Mouse (Mus musculus) embryonic facial prominence, embryonic 12.5 days (tissue): ENCODE measurements at regions not wholly inside any gene's neighbourhood (a gene's known extent, or its start where the extent isn't known, plus 50 kb on each side); places are given as distances from the start of the nearest gene placed in this dataset.
A peak's percentile ranks its signal among the peaks of the same experiment; 100 is the strongest.

ENCODE experiments used
- ATAC-seq: fragments of 200-750 bp; cut with Nextera tagmentation; 2 replicates; pipeline ENCODE4 v1.8.0; 2017; ENCODE audit not compliant: insufficient number of reproducible peaks, insufficient read depth, low FRiP score, low TSS enrichment
- H3K27ac ChIP-seq: fragments of 300-500 bp; sonication (generic); 2 replicates; pipeline ENCODE4 v1.5.1; 2016; ENCODE audit warnings: mild to moderate bottlenecking
- H3K27me3 ChIP-seq: fragments of 300-500 bp; sonication (generic); 2 replicates; pipeline ENCODE4 v1.6.1; 2016; ENCODE audit warnings: mild to moderate bottlenecking, moderate library complexity
- H3K36me3 ChIP-seq: fragments of 300-500 bp; sonication (generic); 2 replicates; pipeline ENCODE4 v1.6.1; 2016; ENCODE audit warnings: mild to moderate bottlenecking
- H3K4me1 ChIP-seq: fragments of 300-500 bp; sonication (generic); 2 replicates; pipeline ENCODE4 v1.6.1; 2016
- H3K4me2 ChIP-seq: fragments of 300-500 bp; sonication (generic); replicated peaks from 2 replicates; pipeline ENCODE4 v1.6.1; 2016; ENCODE audit warnings: mild to moderate bottlenecking, moderate library complexity
- H3K4me3 ChIP-seq: fragments of 300-500 bp; sonication (generic); 2 replicates; pipeline ENCODE4 v1.5.1; 2016; ENCODE audit warnings: mild to moderate bottlenecking
- H3K9ac ChIP-seq: fragments of 300-500 bp; sonication (generic); 2 replicates; pipeline ENCODE4 v1.6.1; 2016; ENCODE audit warnings: mild to moderate bottlenecking, moderate library complexity
- H3K9me3 ChIP-seq: fragments of 300-500 bp; sonication (generic); 2 replicates; pipeline ENCODE4 v1.6.1; 2016; ENCODE audit warnings: mild to moderate bottlenecking, moderate library complexity
- WGBS: fragments of 180-500 bp; shearing (Covaris S2); methylation state at CpG from one replicate; pipeline ENCODE4 v1.1.7; 2016; 5-methylcytosine and 5-hydroxymethylcytosine counted together

DNA sequence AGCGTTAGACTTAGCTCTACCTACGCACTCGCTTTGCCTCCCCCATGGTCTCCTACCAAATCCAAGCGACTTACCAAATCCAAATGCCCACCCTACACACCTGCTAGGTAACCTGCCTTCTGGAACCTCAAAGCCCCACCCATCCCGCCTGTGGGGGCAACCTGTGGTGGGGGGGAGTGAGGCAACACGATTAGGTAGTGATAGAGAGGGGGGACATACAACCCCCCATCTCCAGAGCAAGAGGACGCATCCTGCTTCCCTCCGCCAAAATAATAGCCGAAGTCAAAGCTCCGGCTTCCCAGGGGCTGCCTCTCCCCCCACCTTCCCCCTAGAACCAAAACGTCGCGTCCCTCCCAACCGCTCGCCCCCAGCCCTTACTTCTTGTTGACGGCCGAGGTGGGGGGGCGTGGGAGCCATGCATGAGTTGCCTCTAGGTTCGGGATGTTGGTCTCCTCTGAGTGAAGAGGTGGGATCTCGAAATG, 181.4 kb upstream of the Mkln1 start:
- Histone ChIP-seq H3K4me3 (peak overlapping the region; percentile 68), H3K4me1 (peaks cover 27% of the 10 kb centered on the region), H3K4me2 (peak overlapping the region; percentile 100), H3K27me3 (peaks cover 75% of the 10 kb centered on the region), H3K27ac (no peak overlapping the region), H3K9me3 (no peaks in the 10 kb centered on the region), H3K36me3 (no peaks in the 10 kb centered on the region), H3K9ac (peak overlapping the region; percentile 24; the same call in 1 of the 2 replicates)
- no peak for ATAC-seq
- WGBS, result under 1% methylated on average over 20 of the region's 20 CpGs

DNA sequence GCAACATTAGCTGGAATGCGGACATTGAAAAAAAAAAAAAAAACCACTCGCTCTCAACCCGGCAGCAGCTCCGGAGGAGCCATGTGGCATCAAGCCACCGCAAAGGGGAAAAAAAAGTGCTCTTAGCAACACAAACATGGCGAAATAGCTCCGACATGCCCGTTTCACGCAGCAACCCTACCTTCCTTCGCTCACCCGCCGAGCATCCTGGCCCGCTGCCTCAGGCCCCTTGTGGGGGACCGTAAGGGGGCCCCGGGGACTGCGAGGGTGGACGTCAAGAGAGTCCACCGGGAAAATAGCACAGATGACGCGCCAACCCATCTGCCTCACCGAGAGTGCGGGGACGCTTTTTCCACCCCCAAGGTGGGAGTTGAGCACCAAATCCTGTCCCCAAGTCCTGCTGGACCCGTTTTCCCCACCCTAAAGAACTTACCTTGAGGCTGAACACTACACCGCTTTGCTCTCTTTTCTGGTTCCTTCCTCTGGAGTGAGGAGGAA, 180.8 kb upstream of the Mkln1 start:
- 0% methylated on average over 25 of the region's 25 CpGs for WGBS

DNA sequence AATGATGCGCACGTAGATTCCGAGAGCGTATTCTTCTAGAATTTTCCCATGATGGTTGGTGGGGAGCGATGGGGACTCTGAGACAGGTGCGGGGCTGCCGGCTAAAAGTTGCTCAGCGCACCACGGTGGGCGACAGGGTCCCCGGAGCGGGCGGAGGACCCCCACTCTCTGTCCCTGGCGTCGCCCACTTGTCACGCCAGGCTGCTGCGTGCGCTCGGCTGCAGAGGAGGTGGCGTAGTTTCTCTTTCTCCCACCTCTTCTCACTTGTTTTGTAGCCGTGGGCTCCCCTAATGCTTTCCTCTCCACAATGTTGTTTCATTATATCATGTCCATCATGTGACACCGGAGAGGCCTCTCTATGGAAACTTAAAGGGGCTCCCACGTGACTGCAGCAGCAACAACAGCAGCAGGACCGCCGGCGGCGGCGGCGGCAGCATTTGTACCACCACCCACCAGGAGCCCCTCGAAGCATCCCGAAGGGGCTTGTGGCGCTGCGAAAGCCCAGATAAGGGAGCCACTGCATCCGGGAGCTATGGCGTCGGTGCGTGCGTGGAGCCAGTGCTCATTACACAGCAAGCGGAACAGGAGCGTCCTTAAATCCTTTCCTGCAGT, 180.3 kb upstream of the Mkln1 start:
- H3K9ac ChIP-seq, result peak overlapping the region; percentile 16; the same call in 1 of the 2 replicates
- H3K27ac ChIP-seq, result no peak overlapping the region
- under 1% methylated on average over 40 of the region's 40 CpGs for WGBS
- H3K4me2 ChIP-seq, result peak overlapping the region; percentile 100
- ATAC-seq, result no peak
- peaks cover 75% of the 10 kb centered on the region for H3K27me3 ChIP-seq
- H3K9me3 ChIP-seq, result no peaks in the 10 kb centered on the region
- H3K36me3 ChIP-seq, result no peaks in the 10 kb centered on the region
- H3K4me3 ChIP-seq, result peak overlapping the region; percentile 68
- H3K4me1 ChIP-seq, result peaks cover 27% of the 10 kb centered on the region

More for the DNA sequence above, 180.8 kb upstream of the Mkln1 start:
- no peaks in the 10 kb centered on the region for H3K36me3 ChIP-seq
- peak overlapping the region; percentile 16; the same call in 1 of the 2 replicates for H3K9ac ChIP-seq
- no peak overlapping the region for H3K27ac ChIP-seq
- ATAC-seq, result no peak
- H3K4me2 ChIP-seq, result peak overlapping the region; percentile 100
- peak overlapping the region; percentile 68 for H3K4me3 ChIP-seq
- H3K9me3 ChIP-seq, result no peaks in the 10 kb centered on the region
- H3K27me3 ChIP-seq, result peaks cover 75% of the 10 kb centered on the region
- H3K4me1 ChIP-seq, result peaks cover 27% of the 10 kb centered on the region

DNA sequence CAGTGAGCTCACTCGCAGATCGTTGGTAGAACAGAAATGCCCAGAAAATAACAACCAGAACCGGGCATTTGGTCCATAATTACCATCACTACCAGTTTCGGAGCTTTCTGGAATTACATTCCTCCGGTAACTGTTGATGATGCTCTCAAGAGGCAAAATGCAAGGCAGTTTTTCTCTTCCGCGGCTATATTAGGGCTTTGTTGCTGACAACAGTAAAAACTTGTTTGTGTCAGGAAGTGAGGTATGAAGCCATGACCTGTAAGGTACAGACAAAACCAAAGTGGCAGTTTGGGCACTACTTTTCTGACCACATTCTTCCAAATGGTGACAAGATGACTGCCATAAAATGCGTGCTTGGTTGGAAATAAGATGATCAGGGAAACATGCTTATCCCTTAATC, 179.7 kb upstream of the Mkln1 start:
- no peaks in the 10 kb centered on the region for H3K9me3 ChIP-seq
- WGBS, result 32% methylated on average over 8 of the region's 8 CpGs
- H3K27ac ChIP-seq, result no peak overlapping the region
- no peak overlapping the region for H3K9ac ChIP-seq
- ATAC-seq, result no peak
- H3K4me1 ChIP-seq, result peaks cover 27% of the 10 kb centered on the region
- peaks cover 75% of the 10 kb centered on the region for H3K27me3 ChIP-seq
- peak overlapping the region; percentile 100 for H3K4me2 ChIP-seq
- H3K4me3 ChIP-seq, result peak overlapping the region; percentile 68
- H3K36me3 ChIP-seq, result no peaks in the 10 kb centered on the region

DNA sequence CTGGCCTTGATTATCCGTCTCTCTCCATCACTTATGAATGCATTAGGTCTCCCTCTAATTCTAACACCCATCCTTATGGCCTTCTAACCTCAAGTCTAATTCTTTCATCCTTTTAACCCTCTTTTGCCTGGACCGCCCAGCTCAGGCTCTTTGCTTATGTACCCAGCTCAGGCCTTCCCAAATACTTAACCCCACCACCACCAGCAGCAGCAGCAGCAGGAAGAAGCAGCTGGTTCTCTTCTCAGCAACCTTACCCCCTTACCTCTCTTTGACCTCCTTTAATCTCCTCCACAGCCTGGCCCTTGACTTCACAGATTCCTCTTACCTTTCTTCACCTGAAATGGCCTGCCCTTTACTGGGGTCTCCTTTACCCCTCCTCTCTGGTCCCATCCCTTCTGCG, 178.8 kb upstream of the Mkln1 start:
- 0 out of 2 replicates have a peak overlapping the region, but pooled peaks have one; percentile 20 for H3K9ac ChIP-seq
- H3K9me3 ChIP-seq, result no peaks in the 10 kb centered on the region
- peak overlapping the region; percentile 36 for H3K4me3 ChIP-seq
- H3K4me2 ChIP-seq, result peak overlapping the region; percentile 72
- no peak overlapping the region for H3K27ac ChIP-seq
- peaks cover 27% of the 10 kb centered on the region for H3K4me1 ChIP-seq
- WGBS, result 30% methylated on average over 3 of the region's 3 CpGs
- peaks cover 67% of the 10 kb centered on the region for H3K27me3 ChIP-seq
- no peaks in the 10 kb centered on the region for H3K36me3 ChIP-seq
- no peak for ATAC-seq

DNA sequence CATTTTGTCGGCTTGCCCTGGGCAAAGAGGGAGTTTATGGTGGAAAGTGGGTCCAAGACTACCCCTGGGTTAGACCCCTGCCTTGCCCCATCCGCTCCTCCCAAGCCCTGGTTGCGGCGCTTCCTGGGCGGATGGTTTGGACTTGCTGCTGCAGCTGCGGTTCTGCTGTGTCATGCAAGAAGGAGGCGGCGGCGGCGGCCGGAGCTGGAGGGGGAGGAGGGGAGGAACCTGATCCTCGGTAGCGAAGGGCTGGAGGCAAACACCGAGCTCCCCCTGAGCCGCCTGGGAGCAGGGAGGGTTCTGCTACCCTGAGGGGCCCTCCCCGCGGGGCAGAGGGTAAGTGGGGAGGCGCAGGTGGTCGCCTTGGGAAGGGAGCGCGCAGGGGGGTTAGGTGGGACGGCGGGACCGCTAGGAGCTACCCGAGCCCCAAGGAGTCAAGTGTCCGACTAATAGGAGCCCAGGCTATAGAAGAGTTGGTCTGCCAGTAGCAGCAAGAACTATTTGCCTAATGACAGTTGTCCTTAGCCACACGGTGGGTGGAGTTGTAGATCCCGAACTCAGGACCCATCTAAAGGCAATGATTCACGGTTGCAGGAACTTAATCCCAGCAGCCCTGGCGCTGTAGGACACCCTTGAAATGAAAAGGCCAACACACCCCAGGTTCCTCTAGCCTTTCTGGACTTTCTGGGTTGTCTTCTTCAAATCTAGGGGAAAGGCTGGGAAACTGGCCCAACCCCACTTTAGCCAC, 178.2 kb upstream of the Mkln1 start:
- H3K4me1 ChIP-seq, result peaks cover 27% of the 10 kb centered on the region
- no peak overlapping the region for H3K27ac ChIP-seq
- H3K27me3 ChIP-seq, result peaks cover 63% of the 10 kb centered on the region
- H3K36me3 ChIP-seq, result no peaks in the 10 kb centered on the region
- H3K4me2 ChIP-seq, result peak overlapping the region; percentile 72
- H3K9me3 ChIP-seq, result no peaks in the 10 kb centered on the region
- peak overlapping the region; percentile 36 for H3K4me3 ChIP-seq
- 0 out of 2 replicates have a peak overlapping the region, but pooled peaks have one; percentile 20 for H3K9ac ChIP-seq
- peak; percentile 39 for ATAC-seq
- 2% methylated on average over 30 of the region's 30 CpGs for WGBS

DNA sequence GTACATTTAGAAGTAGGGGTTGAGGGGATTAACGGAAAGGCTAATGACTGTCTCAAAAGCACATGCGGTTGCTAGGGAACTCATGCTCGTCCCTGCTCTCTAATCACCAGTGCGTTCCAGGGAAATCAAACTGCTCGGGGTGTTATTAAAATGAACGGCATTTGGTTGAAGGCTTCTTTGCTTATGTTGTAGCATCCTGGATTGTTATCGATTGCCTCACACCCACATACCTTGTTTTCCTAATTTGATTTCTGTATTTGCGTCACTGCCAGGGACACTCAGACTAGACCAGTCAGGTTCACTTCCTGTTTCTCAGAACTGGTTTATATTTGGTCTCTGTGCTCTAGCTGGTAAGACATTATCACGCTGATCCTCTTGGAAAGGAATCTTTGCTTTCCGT, 177.0 kb upstream of the Mkln1 start:
- Histone ChIP-seq H3K27me3 (peaks cover 52% of the 10 kb centered on the region), H3K4me1 (peaks cover 27% of the 10 kb centered on the region), H3K4me3 (no peak overlapping the region), H3K9me3 (no peaks in the 10 kb centered on the region), H3K36me3 (no peaks in the 10 kb centered on the region), H3K27ac (no peak overlapping the region), H3K4me2 (no peak overlapping the region), H3K9ac (no peak overlapping the region)
- no peak for ATAC-seq
- WGBS, result 22% methylated on average over 10 of the region's 10 CpGs

DNA sequence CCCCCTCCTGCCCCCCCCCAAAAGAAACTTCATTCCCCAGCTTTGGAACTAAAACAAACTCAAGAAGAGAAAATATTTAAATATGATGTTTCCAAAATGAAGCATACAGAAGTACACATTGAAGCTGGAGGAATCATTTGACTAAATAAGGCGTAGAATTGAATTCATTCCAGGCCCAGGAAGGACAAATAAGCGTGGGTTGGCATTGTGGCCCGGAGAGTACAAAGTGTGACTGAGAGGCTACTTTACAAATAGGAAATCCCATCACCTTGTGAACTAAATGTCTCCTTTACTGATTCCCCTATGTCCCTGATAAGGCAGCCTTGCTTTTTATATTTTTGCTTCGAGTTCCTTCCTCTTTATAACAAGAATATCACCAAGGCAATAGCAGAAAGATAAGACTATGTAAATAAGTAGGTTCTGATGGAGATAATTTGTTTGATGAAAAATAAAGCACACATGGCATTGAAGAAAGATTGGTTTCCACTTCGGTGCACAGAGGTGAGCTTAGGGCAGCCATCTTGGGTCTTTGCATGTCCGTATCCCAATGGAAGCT, 176.4 kb upstream of the Mkln1 start:
- Histone ChIP-seq H3K9ac (no peak overlapping the region), H3K4me2 (no peak overlapping the region), H3K27me3 (peaks cover 46% of the 10 kb centered on the region), H3K27ac (no peak overlapping the region), H3K36me3 (no peaks in the 10 kb centered on the region), H3K4me3 (no peak overlapping the region), H3K4me1 (peaks cover 22% of the 10 kb centered on the region), H3K9me3 (no peaks in the 10 kb centered on the region)
- no peak for ATAC-seq
- 82% methylated on average over 6 of the region's 6 CpGs for WGBS

DNA sequence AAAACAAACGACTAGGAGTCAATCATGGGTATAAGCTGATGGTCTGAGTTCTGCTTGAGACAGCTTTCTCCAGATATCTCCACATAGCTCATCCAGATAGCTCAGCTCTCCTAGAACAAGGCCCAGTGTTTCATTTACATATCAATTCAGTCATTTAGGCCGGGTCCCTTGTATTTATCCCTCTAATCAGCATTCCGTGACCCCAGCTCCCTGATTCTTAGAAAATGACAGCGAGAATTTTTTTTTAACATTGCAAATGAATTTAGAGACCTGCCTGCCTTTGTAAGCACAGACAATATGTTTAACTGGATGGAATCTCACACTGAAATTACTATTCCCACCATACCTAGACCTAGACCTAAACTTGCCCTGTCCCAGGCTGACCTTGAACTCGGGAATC, 171.1 kb upstream of the Mkln1 start:
- Histone ChIP-seq H3K4me3 (no peak overlapping the region), H3K4me2 (no peak overlapping the region), H3K9ac (no peak overlapping the region), H3K4me1 (no peaks in the 10 kb centered on the region), H3K27me3 (no peaks in the 10 kb centered on the region), H3K27ac (no peak overlapping the region), H3K9me3 (no peaks in the 10 kb centered on the region), H3K36me3 (no peaks in the 10 kb centered on the region)
- ATAC-seq, result no peak
- WGBS, result 58% methylated on average over 5 of the region's 5 CpGs

DNA sequence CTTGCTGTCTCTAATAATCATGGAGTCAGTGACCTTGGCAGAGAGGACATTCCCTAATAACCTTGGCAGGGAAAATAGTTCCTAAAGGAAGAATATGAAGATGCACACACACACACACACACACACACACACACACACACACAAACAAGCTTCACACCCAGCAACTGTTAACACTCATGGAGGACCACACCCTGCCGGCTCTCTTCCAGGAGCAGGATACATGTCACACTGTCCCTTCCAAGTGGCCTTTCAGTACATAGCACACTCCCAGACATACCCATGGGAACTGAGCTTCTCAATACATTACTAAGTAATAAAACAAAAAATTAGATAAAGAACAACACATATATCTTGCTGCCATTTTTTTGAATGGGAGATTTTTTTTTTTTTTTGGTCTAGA, 170.5 kb upstream of the Mkln1 start:
- 95% methylated on average over 1 of the region's 1 CpGs for WGBS

DNA sequence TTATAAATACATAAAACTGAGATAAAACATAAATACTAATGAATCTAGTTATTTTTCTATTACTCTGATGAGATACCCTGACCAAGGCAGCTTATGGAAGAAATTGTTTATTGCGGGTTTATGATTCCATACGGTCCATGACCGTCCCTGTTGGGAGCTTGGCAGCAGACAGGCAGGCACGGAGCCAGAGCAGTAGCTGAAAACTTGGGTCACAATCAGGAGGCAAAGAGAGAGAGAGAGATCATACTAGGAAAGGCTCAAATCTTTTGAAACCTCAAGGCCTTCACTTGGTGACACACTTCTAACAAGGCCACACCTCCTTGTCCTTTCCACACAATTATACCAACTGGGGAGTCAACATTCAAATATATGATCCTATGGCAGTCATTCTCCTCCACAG, 166.7 kb upstream of the Mkln1 start:
- ATAC-seq, result no peak
- H3K9ac ChIP-seq, result no peak overlapping the region
- H3K36me3 ChIP-seq, result no peaks in the 10 kb centered on the region
- no peaks in the 10 kb centered on the region for H3K4me1 ChIP-seq
- no peak overlapping the region for H3K4me3 ChIP-seq
- WGBS, result 85% methylated on average over 4 of the region's 4 CpGs
- no peak overlapping the region for H3K27ac ChIP-seq
- H3K4me2 ChIP-seq, result no peak overlapping the region
- no peaks in the 10 kb centered on the region for H3K27me3 ChIP-seq
- no peaks in the 10 kb centered on the region for H3K9me3 ChIP-seq

More for the DNA sequence above, 170.5 kb upstream of the Mkln1 start:
- ATAC-seq, result no peak
- Histone ChIP-seq H3K27me3 (no peaks in the 10 kb centered on the region), H3K4me3 (no peak overlapping the region), H3K4me2 (no peak overlapping the region), H3K27ac (no peak overlapping the region), H3K4me1 (no peaks in the 10 kb centered on the region), H3K36me3 (no peaks in the 10 kb centered on the region), H3K9ac (no peak overlapping the region), H3K9me3 (no peaks in the 10 kb centered on the region)
